Comparison of ENCODE assay signal across 9 mouse cellular contexts in genomic region chr15:93336658-93336924, GRCm38 (mm10). TPM values are rescaled to one million over a fixed set of nuclear protein-coding genes. Genes with fewer than 3 reads are reported as not detected.
DNase-seq lines count a peak whose midpoint lies in the region; ATAC-seq and TF ChIP-seq lines count a peak whose summit lies in the region.
"Had no signal": no experiment of that assay in that cellular context is flagged by ENCODE, and none has a peak within 500 bp of the region (broad histone marks: within the 10 kb centered on the region; RNA-seq: fewer than 3 reads in every experiment).

No protein-coding gene starts in this region.

- no peaks in the 10 kb centered on the region for H3K27me3 ChIP-seq in heart, embryonic 10.5 days (ENCODE audit: insufficient read depth, poor library complexity, severe bottlenecking)
- no peaks in the 10 kb centered on the region; the same call in 1 of the 2 replicates for H3K27me3 ChIP-seq in thymus, adult 2 months (ENCODE audit: control insufficient read depth, insufficient read depth, low read length)
- no peaks in the 10 kb centered on the region for H3K27me3 ChIP-seq in liver, embryonic 11.5 days (replicated peaks; ENCODE audit: control insufficient read depth, insufficient read depth, low read length)
- no peaks in the 10 kb centered on the region for H3K27me3 ChIP-seq in stomach, postnatal 0 days (ENCODE audit: control insufficient read depth, insufficient read depth, low read length)

- H3K4me1 ChIP-seq in heart, embryonic 10.5 days: peaks cover 12% of the 10 kb centered on the region; the same call in 1 of the 2 replicates
- peaks cover 4% of the 10 kb centered on the region; the same call in 1 of the 2 replicates for H3K4me1 ChIP-seq in thymus, adult 2 months (replicated peaks; ENCODE audit: control insufficient read depth, insufficient read depth, low read length)
- 0 out of 2 replicates have a peak, but pooled peaks cover 4% of the 10 kb centered on the region for H3K4me1 ChIP-seq in liver, embryonic 11.5 days (replicated peaks; ENCODE audit: control insufficient read depth, insufficient read depth, low read length)
- H3K4me1 ChIP-seq in stomach, postnatal 0 days (replicated peaks; ENCODE audit: control insufficient read depth, insufficient read depth): no peaks in the 10 kb centered on the region

- H3K4me3 ChIP-seq in heart, embryonic 10.5 days: peak overlapping the region; percentile 78
- peak overlapping the region; percentile 34 for H3K4me3 ChIP-seq in thymus, adult 2 months (ENCODE audit: control insufficient read depth, insufficient read depth, low read length)
- H3K4me3 ChIP-seq in liver, embryonic 11.5 days (ENCODE audit: low read depth, low read length): peak overlapping the region; percentile 97
- H3K4me3 ChIP-seq in stomach, postnatal 0 days (ENCODE audit: low read depth, low read length): peak overlapping the region; percentile 72

- H3K9ac ChIP-seq in liver, embryonic 11.5 days (ENCODE audit: low read depth, low read length): peak overlapping the region; percentile 94
- H3K9ac ChIP-seq in stomach, postnatal 0 days (ENCODE audit: low read length): peak overlapping the region; percentile 87

- no peak for ATAC-seq in liver, embryonic 11.5 days (replicated peaks; ENCODE audit: low FRiP score)
- no peak; the same call in 1 of the 2 replicates for ATAC-seq in stomach, postnatal 0 days (ENCODE audit: low FRiP score, low TSS enrichment)

- H3K27ac ChIP-seq in heart, embryonic 10.5 days: peak overlapping the region; percentile 95
- no peak overlapping the region for H3K27ac ChIP-seq in thymus, adult 2 months (ENCODE audit: control insufficient read depth, insufficient read depth, low read length)
- peak overlapping the region; percentile 96 for H3K27ac ChIP-seq in liver, embryonic 11.5 days (ENCODE audit: low read depth, low read length)
- peak overlapping the region; percentile 96 for H3K27ac ChIP-seq in stomach, postnatal 0 days (replicated peaks)
- H3K27ac ChIP-seq: macrophage had no signal

- H3K4me2 ChIP-seq in liver, embryonic 11.5 days: peak overlapping the region; percentile 94
- peak overlapping the region; percentile 79; the same call in 1 of the 2 replicates for H3K4me2 ChIP-seq in stomach, postnatal 0 days (replicated peaks; ENCODE audit: low read depth)

- no peak for DNase-seq in heart, embryonic 10.5 days (ENCODE audit: low spot score)
- no peak for DNase-seq in heart, postnatal 25 days (ENCODE audit: low spot score)
- no peak for DNase-seq in thymus, adult 2 months
- no peak for DNase-seq in thymus, postnatal 14 days
- no peak for DNase-seq in liver, embryonic 11.5 days (ENCODE audit: low spot score)
- DNase-seq in stomach, postnatal 0 days (ENCODE audit: low spot score): no peak
- DNase-seq in cerebellum, adult 9-10 months: no peak
- no peak for DNase-seq in gastrocnemius, postnatal 10 days

- WGBS in heart, embryonic 10.5 days: 5% methylated on average over 50 of the region's 52 CpGs
- 6% methylated on average over 51 of the region's 52 CpGs for WGBS in thymus, adult 2 months
- WGBS in liver, embryonic 11.5 days: 0% methylated on average over 19 of the region's 52 CpGs
- WGBS in stomach, postnatal 0 days: 0% methylated on average over 22 of the region's 52 CpGs

- H3K36me3 ChIP-seq in heart, embryonic 10.5 days: peaks cover 11% of the 10 kb centered on the region
- no peaks in the 10 kb centered on the region for H3K36me3 ChIP-seq in thymus, adult 2 months (ENCODE audit: control insufficient read depth, insufficient read depth, low read length)
- peaks cover 5% of the 10 kb centered on the region; the same call in 1 of the 2 replicates for H3K36me3 ChIP-seq in liver, embryonic 11.5 days (ENCODE audit: control insufficient read depth, insufficient read depth, low read length)
- H3K36me3 ChIP-seq in stomach, postnatal 0 days (ENCODE audit: control insufficient read depth, insufficient read depth, low read length): no peaks in the 10 kb centered on the region

- no peak for TF ChIP-seq EP300 in stomach, postnatal 0 days (optimal IDR thresholded peaks at IDR 0.05)

- intact Hi-C loops in heart, postnatal 25 days (cut with DNase I): loop anchor here (2.0 kb wide), 2 partner anchors 62 kb away; partner anchors contain the start of genes Gxylt1, Pphln1 and Zcrb1

- no peak for TF ChIP-seq CTCF in thymus, adult 2 months (IDR thresholded peaks at IDR 0.05; ENCODE audit: borderline replicate concordance, control insufficient read depth, extremely low read depth, insufficient read depth, low read length, poor library complexity)
- TF ChIP-seq CTCF in stomach, postnatal 0 days (IDR thresholded peaks at IDR 0.05; ENCODE audit: low read depth): no peak

- no peak for TF ChIP-seq POLR2A in thymus, adult 2 months (IDR thresholded peaks at IDR 0.05; ENCODE audit: control insufficient read depth, extremely low read depth, insufficient read depth, low read length, poor library complexity)

- H3K9me3 ChIP-seq in heart, embryonic 10.5 days: no peaks in the 10 kb centered on the region
- H3K9me3 ChIP-seq in liver, embryonic 11.5 days (ENCODE audit: control insufficient read depth, low read length): no peaks in the 10 kb centered on the region
- H3K9me3 ChIP-seq in stomach, postnatal 0 days (ENCODE audit: control insufficient read depth, low read length): no peaks in the 10 kb centered on the region

RNA-seq across cellular contexts. Expression of gene Yaf2, which starts 0.1 kb away (rescaled TPM):
- 116 and 127 TPM in 2 replicates for polyA plus RNA-seq in heart, embryonic 10.5 days (2016; fragmentation: Nextera tagmentation; extraction: Ambion mirVana)
- 10 to 100 TPM; 19.4 to 20.2 TPM for total RNA-seq in heart, postnatal 25 days (2021)
- polyA plus RNA-seq in thymus, adult 2 months (2012; rRNA removed): 18.4 and 21.0 TPM in 2 replicates
- polyA plus RNA-seq in liver, embryonic 11.5 days (2014; fragmentation: Nextera tagmentation; extraction: Ambion mirVana): 75.1 and 78.7 TPM in 2 replicates
- polyA plus RNA-seq in stomach, postnatal 0 days (2015; fragmentation: Nextera tagmentation; extraction: Ambion mirVana): 44.7 and 46.7 TPM in 2 replicates
- 10 to 100 TPM; 16.5 to 18.2 TPM for total RNA-seq in gastrocnemius, postnatal 10 days (2021)

Comparison
In these comparisons a context has a peak if more than half of its experiments do, and no peak if none do; other contexts are left out.
1. H3K4me3 ChIP-seq: peak in every context shown above with its lines; median percentile 97 in liver, embryonic 11.5 days; 78 in heart, embryonic 10.5 days; 72 in stomach, postnatal 0 days; 34 in thymus, adult 2 months.